Mouse (Mus musculus): ENCODE measurements around the gene Plod3. TPM values are rescaled to one million over a fixed set of nuclear protein-coding genes. Genes with fewer than 3 reads are reported as not detected.

Gene Plod3
- total RNA-seq, 2 experiments from 2014 or later, result 30.4 to 40.3 TPM

GRCm38 (mm10) chr5:137000612-137001011 is 13.8 kb downstream of the Plod3 start:
- DNase-seq (ENCODE audit: low spot score in 2 of 2), result no peak
- intact Hi-C loops (cut with DNase I), result no loop called here

GRCm38 (mm10) chr5:137007276-137007675 is 20.5 kb downstream of the Plod3 start:
- intact Hi-C loops (cut with DNase I), result no loop called here
- DNase-seq (ENCODE audit: low spot score in 2 of 2), result no peak

DNA sequence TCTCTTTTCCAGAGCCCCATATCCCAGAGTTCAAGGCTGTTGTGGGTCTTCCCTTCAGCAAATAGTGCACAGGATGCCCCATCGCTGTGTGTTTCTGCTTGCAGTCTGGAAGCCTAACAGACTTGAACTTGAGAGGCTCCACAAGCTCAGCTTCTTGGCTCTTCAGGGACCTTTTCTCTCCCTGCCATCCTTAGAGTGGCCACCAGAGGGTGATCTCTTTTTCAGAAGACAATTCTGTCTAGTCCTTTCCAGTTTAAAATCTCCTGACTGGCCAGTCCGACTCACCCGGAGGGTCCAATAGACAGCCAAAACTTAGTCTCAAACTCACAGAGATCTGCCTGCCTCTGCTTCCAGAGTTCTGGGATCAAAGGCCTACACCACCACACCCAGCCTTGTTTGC is 23.2 kb downstream of the Plod3 start:
- peak in 1 of 2 experiments; percentile 39 for DNase-seq (ENCODE audit: low spot score in 2 of 2)

GRCm38 (mm10) chr5:137012401-137012950 is 25.7 kb downstream of the Plod3 start:
- intact Hi-C loops (cut with DNase I), result no loop called here
- no peak for DNase-seq (ENCODE audit: low spot score in 2 of 2)

More for the DNA sequence above, 23.2 kb downstream of the Plod3 start:
- intact Hi-C loops (cut with DNase I), result no loop called here

- no peak for DNase-seq (ENCODE audit: low spot score in 2 of 2)
- intact Hi-C loops (cut with DNase I), result no loop called here
These were observed 29.1 kb downstream of the Plod3 start for GRCm38 (mm10) chr5:137015913-137016312.

DNA sequence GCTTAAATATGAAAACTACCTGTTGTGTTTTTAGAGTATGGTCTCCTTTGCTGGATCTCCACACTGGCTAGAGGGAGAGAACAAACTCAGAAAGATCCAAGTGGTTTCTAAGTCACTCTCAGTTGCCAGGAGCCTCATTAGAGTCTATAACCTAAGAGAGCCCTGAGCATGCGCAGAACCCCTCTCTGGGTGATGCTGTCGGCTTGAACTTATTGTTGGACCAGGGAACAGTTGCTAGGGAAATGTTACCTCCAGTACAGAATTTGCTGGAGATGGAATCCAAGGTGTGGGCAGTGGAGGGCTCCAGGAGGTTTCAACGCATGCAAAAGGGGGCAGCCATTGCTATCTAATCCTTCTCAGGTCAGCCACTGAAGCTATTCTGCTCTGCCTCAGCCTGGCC is 37.5 kb downstream of the Plod3 start:
- no peak for DNase-seq (ENCODE audit: low spot score in 2 of 2)
- intact Hi-C loops (cut with DNase I), result no loop called here

DNA sequence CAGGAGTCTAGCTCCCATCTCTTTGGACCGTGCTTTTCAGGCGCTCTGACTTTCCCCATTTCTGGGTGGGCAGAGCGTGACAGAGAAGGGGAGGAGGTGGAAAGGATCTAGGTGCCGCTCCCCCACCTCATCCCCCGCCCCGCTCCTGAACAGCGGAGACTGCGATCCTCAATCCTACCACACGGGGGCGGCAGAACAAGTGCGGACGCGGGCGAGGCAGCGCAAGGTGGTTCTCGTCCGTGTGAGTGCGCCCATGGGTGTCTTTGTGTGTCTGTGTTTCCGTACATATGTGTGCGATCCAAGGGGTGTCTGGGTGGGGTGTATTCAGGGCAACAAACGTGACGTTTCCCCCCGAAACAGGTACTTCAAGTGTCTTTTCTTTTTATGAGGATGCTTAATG is 38.3 kb downstream of the Plod3 start:
- intact Hi-C loops (cut with DNase I), result no loop called here
- peak; percentile 80 to 81 for DNase-seq (ENCODE audit: low spot score in 2 of 2)

GRCm38 (mm10) chr5:137026092-137026491 is 39.3 kb downstream of the Plod3 start, which contains the start of gene Vgf:
Gene Vgf (plus strand): TSS chr5:137026392.
- intact Hi-C loops (cut with DNase I), result no loop called here
- DNase-seq (ENCODE audit: low spot score in 2 of 2), result no peak

- DNase-seq (ENCODE audit: low spot score in 2 of 2), result peak in 1 of 2 experiments; percentile 16
- intact Hi-C loops (cut with DNase I), result no loop called here
These were observed 41.9 kb downstream of the Plod3 start for GRCm38 (mm10) chr5:137028561-137029272.

DNA sequence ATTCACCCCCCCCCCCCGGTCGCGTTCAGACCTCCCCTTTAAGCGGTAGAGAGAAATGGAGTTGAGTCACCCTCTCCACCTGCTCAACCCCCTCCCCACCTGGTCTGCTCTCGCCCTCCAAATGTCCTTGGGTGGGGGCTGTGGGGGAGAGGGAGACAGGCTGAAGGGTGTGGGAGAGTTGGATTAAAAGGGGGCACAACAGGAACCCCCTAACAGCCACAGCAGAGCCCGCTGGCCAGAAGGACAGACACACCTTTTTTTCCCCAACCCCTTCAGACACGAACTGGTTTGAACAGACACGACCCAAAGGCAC is 42.4 kb downstream of the Plod3 start:
- no peak for DNase-seq (ENCODE audit: low spot score in 2 of 2)
- intact Hi-C loops (cut with DNase I), result no loop called here

DNA sequence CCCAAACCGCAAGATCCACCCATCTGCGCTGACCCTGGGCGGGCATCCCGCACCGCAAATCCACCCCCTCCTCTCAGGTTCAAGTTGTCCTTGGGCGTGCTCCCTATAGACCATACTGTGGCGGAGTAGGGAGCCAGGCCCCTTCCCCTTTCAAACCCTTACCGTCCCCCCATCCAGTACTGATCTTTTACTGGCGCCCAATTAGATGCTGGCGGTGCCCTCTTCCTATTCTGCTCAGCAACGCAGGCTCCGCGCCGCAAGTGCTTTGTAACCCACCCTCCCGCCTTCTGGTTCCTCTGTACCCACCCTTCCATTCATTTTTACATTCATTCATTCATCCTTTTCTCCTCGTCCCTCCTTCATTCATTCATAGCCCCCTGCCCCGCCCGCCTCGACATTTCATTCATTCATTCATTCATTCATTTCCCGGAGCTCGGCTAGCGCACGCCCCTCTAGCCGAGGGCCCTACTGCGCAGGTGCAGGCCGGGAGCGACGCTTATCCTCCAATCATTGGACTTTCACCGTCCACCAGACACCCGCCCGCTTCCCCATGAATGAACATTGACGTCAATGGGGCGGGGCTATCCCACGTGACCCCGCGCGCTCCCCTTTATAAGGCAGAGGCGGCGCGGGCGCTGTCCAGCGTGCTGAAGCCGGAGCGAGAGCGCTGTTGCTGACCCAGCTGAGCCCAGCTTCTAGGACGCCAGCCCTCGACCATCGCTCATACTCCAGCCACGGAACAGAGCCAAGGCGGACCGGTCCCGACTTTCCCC is 43.0 kb downstream of the Plod3 start:
- peak; percentile 93 to 94 for DNase-seq (ENCODE audit: low spot score in 2 of 2)
- intact Hi-C loops (cut with DNase I), result loop anchor here (2.0 to 5.0 kb wide), 3 partner anchors 17 to 262 kb away; partner anchors contain the start of genes Ap1s1 and Ufsp1

DNA sequence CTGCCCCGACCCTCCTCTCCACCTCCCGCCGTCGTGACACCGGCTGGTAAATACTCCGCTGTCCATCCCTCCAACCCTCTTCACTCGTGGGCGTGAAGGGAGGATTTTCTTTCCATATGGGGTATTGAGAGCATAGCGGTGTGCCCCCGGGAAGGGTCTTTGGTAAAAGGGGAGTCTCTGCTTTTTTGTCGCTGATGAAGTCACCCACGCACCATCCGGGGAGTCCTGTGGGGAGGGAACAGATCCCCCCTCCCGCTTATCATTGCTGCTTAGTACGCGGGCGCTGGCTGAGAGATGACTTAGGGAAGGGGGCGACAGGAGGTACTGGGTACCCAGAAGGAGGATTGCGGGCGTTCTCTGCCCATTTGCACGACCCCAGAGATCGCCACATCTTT is 43.6 kb downstream of the Plod3 start:
- DNase-seq (ENCODE audit: low spot score in 2 of 2), result peak; percentile 61 to 73
- intact Hi-C loops (cut with DNase I), result loop anchor here (2.0 to 5.0 kb wide), 3 partner anchors 16 to 262 kb away; partner anchors contain the start of genes Ap1s1 and Ufsp1

DNA sequence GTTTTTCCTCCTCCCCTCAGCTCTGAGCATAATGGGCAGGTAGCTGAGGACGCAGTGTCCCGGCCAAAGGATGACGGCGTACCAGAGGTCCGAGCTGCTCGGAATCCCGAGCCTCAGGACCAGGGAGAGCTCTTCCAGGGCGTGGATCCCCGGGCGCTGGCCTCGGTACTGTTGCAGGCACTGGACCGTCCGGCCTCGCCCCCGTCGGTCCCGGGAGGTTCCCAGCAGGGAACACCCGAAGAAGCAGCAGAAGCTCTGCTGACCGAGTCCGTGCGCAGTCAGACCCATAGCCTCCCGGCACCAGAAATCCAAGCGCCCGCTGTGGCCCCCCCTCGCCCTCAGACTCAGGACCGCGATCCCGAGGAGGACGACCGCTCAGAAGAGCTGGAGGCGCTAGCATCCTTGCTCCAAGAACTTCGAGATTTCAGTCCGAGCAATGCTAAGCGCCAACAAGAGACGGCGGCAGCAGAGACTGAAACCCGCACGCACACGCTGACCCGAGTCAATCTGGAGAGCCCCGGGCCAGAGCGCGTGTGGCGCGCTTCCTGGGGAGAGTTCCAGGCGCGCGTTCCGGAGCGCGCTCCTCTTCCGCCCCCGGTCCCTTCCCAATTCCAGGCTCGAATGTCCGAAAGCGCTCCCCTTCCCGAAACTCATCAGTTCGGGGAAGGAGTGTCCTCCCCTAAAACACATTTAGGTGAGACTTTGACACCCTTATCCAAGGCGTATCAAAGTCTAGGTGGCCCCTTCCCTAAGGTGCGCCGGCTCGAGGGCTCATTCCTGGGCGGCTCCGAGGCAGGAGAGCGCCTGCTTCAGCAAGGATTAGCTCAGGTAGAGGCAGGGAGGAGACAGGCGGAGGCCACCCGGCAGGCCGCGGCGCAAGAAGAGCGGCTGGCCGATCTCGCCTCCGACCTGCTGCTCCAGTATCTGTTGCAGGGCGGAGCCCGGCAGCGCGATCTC is 44.5 kb downstream of the Plod3 start:
- peak in 1 of 2 experiments; percentile 45 for DNase-seq (ENCODE audit: low spot score in 2 of 2)
- intact Hi-C loops (cut with DNase I), result loop anchor here (2.0 to 5.0 kb wide), 3 partner anchors 15 to 261 kb away; partner anchors contain the start of genes Ap1s1 and Ufsp1

DNA sequence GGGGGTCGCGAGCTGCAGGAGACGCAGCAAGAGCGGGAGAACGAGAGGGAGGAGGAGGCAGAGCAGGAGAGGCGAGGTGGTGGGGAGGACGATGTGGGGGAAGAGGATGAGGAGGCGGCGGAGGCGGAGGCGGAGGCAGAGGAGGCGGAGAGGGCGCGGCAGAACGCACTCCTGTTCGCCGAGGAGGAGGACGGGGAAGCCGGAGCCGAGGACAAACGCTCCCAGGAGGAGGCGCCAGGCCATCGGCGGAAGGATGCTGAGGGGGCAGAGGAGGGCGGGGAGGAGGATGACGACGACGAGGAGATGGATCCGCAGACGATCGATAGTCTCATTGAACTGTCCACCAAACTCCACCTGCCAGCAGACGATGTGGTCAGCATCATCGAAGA is 45.2 kb downstream of the Plod3 start:
- intact Hi-C loops (cut with DNase I), result loop anchor here (5.0 kb wide), 1 partner anchor 260 kb away; the partner anchor contains the start of gene Ufsp1
- peak; percentile 71 to 78 for DNase-seq (ENCODE audit: low spot score in 2 of 2)

DNA sequence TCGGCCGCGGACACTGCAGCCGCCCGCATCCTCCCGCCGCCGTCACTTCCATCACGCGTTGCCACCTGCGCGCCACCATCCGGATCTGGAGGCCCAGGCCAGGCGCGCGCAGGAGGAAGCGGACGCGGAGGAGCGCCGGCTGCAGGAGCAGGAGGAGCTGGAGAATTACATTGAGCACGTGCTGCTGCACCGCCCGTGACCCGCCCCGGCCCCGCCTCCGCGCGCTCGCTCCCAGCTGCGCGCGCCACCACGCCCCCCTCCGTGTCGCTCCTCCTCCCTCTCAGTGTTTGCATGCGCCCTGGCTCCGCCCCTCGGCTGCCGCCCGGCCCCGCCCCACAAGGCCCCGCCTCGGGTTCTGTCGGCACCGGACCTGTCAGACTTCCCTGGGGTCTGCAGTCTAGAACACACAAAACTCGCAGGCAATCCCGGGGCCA is 45.8 kb downstream of the Plod3 start:
- intact Hi-C loops (cut with DNase I), result loop anchor here (5.0 kb wide), 1 partner anchor 260 kb away; the partner anchor contains the start of gene Ufsp1
- DNase-seq (ENCODE audit: low spot score in 2 of 2), result peak; percentile 85 to 88

- DNase-seq (ENCODE audit: low spot score in 2 of 2), result peak; percentile 44 to 55
- intact Hi-C loops (cut with DNase I), result no loop called here
These were observed 49.4 kb downstream of the Plod3 start for GRCm38 (mm10) chr5:137036211-137036610.

- no peak for DNase-seq (ENCODE audit: low spot score in 2 of 2)
- intact Hi-C loops (cut with DNase I), result no loop called here
These were observed 52.6 kb downstream of the Plod3 start for GRCm38 (mm10) chr5:137039453-137039852.

GRCm38 (mm10) chr5:137041442-137041841 is 54.6 kb downstream of the Plod3 start:
- DNase-seq (ENCODE audit: low spot score in 2 of 2), result no peak
- intact Hi-C loops (cut with DNase I), result no loop called here

DNA sequence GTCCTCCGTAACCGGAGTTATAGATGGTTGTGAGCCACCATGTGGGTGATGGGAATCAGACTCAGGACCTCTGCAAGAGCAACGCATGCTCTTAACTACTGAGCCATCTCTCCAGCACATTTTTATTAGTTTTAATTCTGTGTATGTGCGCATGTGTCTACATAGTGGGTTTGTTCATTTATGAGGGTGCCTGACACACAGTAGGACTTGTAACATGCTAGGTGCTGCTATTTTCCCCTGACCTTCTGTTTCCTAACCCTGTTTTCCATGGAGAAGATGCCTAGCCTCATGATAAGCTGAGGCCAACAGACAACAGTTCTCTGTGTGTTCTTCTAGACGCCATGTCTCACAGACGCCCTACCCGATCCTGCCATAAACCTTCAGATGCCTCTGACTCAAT is 57.2 kb downstream of the Plod3 start:
- no peak for DNase-seq (ENCODE audit: low spot score in 2 of 2)
- intact Hi-C loops (cut with DNase I), result no loop called here
